Mouse (Mus musculus): ENCODE measurements around the gene Trim31. TPM values are rescaled to one million over a fixed set of nuclear protein-coding genes. Genes with fewer than 3 reads are reported as not detected.
"Not testable (repeated sequence)": the region's sequence is repeated elsewhere in the genome, so short reads cannot be mapped to it uniquely, and the experiment has no call there.

Gene Trim31
- polyA plus RNA-seq, 1 experiment from 2014 or later, result not detected

DNA sequence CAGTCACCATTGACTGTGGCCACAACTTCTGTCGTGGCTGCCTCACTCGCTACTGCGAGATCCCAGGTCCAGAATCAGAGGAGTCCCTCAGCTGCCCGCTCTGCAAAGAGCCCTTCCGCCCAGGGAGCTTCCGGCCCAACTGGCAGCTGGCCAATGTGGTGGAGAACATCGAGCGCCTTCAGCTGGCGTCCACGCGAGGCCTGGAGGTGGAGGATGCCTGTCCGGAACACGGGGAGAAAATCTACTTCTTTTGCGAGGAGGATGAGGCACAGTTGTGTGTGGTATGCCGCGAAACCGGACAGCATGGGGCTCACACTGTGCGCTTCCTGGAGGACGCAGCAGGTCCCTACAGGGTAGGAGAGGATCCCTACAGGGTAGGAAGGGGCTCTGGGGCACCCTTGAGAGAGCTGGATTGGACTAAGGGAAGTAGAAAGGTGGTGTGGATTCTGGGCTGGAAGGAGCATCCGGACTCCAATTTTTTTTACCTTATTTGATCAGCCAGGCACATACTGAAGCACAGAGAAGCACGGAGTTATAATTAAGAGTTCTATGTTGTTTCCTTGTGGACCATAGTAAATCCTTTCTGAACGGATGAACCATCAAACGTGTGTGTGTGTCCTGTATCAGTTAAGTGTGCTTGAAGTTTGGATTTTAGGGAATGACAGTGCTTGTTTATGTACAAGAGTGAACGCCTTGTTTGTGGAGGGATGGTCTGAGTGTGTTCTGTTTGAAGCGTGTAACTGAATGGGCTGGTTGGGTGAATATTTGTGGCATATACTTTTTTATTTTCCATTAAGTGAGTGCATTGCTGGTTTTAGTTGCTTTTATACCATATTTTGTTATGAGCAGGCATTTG lies 27.7 kb upstream of the Trim31 start:
- H3K27me3 ChIP-seq (replicated peaks), result peaks cover 9% of the 10 kb centered on the region; the same call in 1 of the 2 replicates
- no peaks in the 10 kb centered on the region for H3K4me1 ChIP-seq
- no peak overlapping the region for H3K27ac ChIP-seq
- no peak overlapping the region for H3K4me2 ChIP-seq (replicated peaks)
- 81% methylated on average over 25 of the region's 25 CpGs for WGBS
- no peaks in the 10 kb centered on the region for H3K9me3 ChIP-seq
- ATAC-seq (ENCODE audit: low FRiP score, low read depth), result no peak
- H3K9ac ChIP-seq, result no peak overlapping the region
- H3K4me3 ChIP-seq, result no peak overlapping the region
- H3K36me3 ChIP-seq, result no peaks in the 10 kb centered on the region

DNA sequence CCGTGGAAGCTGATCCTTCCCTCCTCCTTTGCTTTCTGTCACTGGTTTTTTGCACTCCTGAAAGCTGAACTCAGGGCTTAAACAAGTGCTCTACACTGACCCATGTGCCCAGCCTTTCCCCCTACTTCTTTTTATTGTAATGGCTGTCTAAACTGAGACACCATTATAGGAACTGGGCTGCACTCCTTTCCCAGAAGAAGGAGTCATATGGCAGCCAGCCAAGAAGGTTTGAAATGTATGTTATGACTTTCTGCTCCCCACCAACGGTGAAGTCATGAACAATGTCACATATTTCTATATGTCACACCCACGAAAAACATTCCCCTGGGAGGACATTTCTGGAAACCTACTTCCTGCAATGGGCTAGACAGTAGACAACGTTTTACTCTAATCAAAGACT lies 23.3 kb upstream of the Trim31 start:
- Histone ChIP-seq H3K4me1 (no peaks in the 10 kb centered on the region), H3K9ac (no peak overlapping the region), H3K4me2 (replicated peaks) (no peak overlapping the region), H3K36me3 (no peaks in the 10 kb centered on the region), H3K27me3 (replicated peaks) (no peaks in the 10 kb centered on the region), H3K4me3 (no peak overlapping the region), H3K9me3 (no peaks in the 10 kb centered on the region), H3K27ac (no peak overlapping the region)
- ATAC-seq (ENCODE audit: low FRiP score, low read depth), result no peak
- 68% methylated on average over 4 of the region's 4 CpGs for WGBS

DNA sequence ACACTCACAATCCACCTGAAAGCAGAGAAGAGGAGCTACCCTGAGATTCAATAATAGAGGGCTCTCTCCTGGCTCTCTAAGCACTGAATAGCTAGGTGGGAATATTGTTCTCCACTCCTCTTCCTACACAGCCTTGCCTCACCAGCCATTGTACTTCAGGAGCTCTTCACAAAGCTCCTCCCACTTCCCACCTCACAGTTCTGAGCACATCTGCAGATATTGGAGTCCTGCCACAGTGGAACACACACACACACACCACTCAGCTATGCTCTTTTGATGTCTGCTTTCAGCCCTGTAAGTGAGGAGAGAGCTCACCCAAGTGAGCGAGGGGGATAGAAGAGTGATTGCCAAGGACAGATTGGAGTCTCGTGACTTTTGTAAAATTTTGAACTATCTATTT lies 14.6 kb upstream of the Trim31 start:
- H3K36me3 ChIP-seq, result no peaks in the 10 kb centered on the region
- 87% methylated on average over 2 of the region's 2 CpGs for WGBS
- H3K4me3 ChIP-seq, result no peak overlapping the region
- no peaks in the 10 kb centered on the region for H3K4me1 ChIP-seq
- ATAC-seq (ENCODE audit: low FRiP score, low read depth), result no peak
- no peak overlapping the region for H3K4me2 ChIP-seq (replicated peaks)
- H3K9me3 ChIP-seq, result no peaks in the 10 kb centered on the region
- H3K9ac ChIP-seq, result no peak overlapping the region
- no peak overlapping the region for H3K27ac ChIP-seq
- no peaks in the 10 kb centered on the region for H3K27me3 ChIP-seq (replicated peaks)

DNA sequence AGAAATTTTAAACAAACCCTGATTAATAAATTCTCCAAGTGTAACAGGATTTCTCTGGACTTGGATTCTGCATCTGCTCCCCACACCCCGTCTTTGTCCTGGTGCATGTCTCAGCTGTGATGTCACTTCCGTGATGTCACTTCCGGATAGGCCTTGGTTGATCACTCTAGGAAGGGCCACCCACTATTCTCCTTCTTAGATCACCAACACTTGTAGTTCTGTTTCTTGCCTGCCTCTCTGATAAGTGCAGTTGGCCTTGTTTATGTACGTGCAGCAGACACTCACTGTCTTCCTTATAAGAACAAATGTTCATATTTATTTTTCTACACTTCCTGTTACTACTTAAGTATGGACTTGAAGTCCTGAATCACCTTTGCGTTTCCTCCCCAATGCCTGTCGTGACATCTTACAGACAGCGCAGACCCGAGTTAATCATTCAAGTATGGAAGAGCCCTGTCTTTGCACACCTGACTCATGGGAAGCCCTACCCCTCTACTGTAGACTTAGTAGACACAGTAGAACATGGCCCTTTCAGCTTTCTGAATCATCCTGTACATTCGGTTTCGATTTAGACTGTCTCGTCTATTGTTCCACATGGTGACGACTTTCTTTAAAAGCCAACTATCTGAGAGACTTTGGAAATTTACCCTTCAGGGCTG lies 12.7 kb upstream of the Trim31 start:
- Histone ChIP-seq H3K36me3 (no peaks in the 10 kb centered on the region), H3K4me2 (replicated peaks) (no peak overlapping the region), H3K4me3 (no peak overlapping the region), H3K27me3 (replicated peaks) (no peaks in the 10 kb centered on the region), H3K27ac (no peak overlapping the region), H3K9ac (no peak overlapping the region), H3K9me3 (no peaks in the 10 kb centered on the region), H3K4me1 (no peaks in the 10 kb centered on the region)
- no peak for ATAC-seq (ENCODE audit: low FRiP score, low read depth)
- 92% methylated on average over 12 of the region's 12 CpGs for WGBS

DNA sequence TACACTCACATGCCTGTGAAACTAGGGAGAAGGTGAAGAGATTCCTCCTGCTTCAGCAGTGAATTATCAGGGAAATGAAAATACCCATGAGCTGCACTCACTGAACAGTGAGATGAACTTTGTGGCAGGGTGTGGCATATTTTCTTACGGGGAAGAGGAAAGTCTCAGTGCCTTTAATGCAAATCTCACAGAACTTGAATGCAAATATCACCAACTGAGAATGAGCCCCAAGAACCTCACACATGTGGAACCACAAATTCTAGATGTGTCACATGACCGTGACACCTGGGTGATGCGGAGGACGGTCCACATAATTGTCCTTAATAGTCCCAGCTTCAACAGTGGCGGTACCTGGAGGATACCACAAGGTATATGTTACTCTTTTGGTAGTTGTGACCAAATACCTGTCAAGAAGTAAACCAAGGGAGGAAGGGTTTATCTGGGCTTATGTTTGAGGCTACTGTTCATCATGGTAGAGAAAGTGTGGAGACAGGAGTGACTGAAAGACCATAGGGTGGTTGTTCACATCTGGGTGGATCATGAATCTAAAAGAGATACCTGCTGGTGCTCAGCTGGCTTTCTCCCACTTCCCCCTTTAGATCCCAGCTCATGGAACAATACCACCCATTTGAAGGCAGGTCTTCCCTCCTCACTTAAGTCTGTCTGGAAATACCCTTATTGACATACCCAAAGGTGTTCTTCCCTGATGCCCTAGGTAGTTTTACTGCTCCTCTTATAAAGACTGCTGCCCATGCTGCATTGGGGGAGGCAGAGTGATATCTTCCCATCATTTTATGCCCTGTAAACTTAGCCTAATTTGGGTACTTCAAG lies 7.6 kb upstream of the Trim31 start, which contains the start of gene Trim40:
Gene Trim40 (minus strand): TSS at position 51 of the 831 bp plus-strand sequence.
- Histone ChIP-seq H3K4me3 (no peak within 1 kb of the TSS), H3K4me2 (replicated peaks) (no peak within 1 kb of the TSS), H3K9me3 (no peaks in the 10 kb centered on the region), H3K4me1 (no peaks in the 10 kb centered on the region), H3K36me3 (no peaks in the 10 kb centered on the region), H3K9ac (no peak within 1 kb of the TSS), H3K27ac (no peak within 1 kb of the TSS), H3K27me3 (replicated peaks) (no peaks in the 10 kb centered on the region)
- 91% methylated on average over 5 of the region's 5 CpGs for WGBS
- ATAC-seq (ENCODE audit: low FRiP score, low read depth), result no peak

DNA sequence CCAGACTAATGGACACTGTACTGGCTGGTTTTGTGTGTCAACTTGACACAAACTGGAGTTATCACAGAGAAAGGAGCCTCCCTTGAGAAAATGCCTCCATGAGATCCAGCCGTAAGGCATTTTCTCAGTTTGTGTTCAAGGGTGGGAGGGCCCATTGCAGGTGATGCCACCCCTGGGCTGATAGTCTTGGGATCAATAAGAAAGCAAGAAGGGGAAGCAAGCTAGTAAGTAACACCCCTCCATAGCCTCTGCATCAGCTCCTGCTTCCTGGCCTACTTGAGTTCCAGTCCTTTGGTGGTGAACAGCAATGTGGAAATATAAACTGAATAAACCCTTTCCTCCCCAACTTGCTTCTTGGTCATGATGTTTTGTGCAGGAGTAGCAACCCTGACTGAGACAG lies 6.4 kb upstream of the Trim31 start:
- not testable (repeated sequence) for H3K9me3 ChIP-seq; H3K4me1 ChIP-seq; ATAC-seq (ENCODE audit: low FRiP score, low read depth); H3K4me2 ChIP-seq (replicated peaks); H3K27me3 ChIP-seq (replicated peaks); H3K9ac ChIP-seq; H3K4me3 ChIP-seq; H3K27ac ChIP-seq; H3K36me3 ChIP-seq
- 93% methylated on average over 1 of the region's 1 CpGs for WGBS

DNA sequence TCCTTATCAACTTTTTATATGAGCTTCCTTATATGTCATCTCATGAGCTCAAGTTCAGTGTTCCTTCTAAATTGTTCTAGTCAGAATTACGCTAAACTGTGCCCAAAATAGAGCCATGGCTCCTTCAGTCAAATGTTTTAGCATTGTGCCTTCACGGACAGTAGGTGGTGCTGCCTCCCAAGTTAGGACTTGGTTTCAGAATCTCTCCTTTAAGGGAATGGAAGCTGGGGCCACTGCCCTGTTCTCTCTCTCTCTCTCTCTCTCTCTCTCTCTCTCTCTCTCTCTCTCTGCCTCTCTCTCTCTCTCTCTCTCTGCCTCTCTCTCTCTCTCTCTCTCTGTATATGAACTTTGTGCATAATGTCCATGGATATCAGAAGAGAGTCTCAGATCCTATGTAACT lies 5.6 kb upstream of the Trim31 start:
- Histone ChIP-seq H3K27me3 (replicated peaks) (no peaks in the 10 kb centered on the region), H3K9ac (no peak overlapping the region), H3K9me3 (no peaks in the 10 kb centered on the region), H3K36me3 (no peaks in the 10 kb centered on the region), H3K4me3 (no peak overlapping the region), H3K4me1 (no peaks in the 10 kb centered on the region), H3K27ac (no peak overlapping the region), H3K4me2 (replicated peaks) (no peak overlapping the region)
- ATAC-seq (ENCODE audit: low FRiP score, low read depth), result no peak
- 15% methylated on average over 2 of the region's 2 CpGs for WGBS

DNA sequence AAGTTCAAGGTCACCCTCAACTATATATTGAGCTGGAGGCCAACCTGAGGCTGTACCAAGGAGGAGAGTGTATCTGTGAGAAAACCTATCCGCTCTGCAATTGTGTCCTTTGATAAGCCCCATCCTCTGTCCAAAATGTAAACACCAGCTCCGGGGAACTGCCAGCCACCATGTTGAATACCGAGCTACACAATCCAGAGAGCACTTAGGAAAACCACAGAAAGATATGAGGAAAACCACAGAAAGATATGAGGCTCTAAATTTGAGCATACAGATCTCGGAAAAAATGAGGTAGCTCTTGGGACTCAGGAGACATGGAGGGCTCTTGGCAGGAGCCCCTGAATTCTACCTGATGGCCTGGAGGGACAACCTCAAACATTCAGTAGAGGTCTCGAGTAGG lies 4.5 kb upstream of the Trim31 start:
- no peak overlapping the region for H3K4me3 ChIP-seq
- 85% methylated on average over 5 of the region's 5 CpGs for WGBS
- ATAC-seq (ENCODE audit: low FRiP score, low read depth), result no peak
- no peak overlapping the region for H3K9ac ChIP-seq
- H3K36me3 ChIP-seq, result no peaks in the 10 kb centered on the region
- H3K4me1 ChIP-seq, result no peaks in the 10 kb centered on the region
- no peak overlapping the region for H3K27ac ChIP-seq
- H3K9me3 ChIP-seq, result no peaks in the 10 kb centered on the region
- H3K27me3 ChIP-seq (replicated peaks), result no peaks in the 10 kb centered on the region
- H3K4me2 ChIP-seq (replicated peaks), result no peak overlapping the region

DNA sequence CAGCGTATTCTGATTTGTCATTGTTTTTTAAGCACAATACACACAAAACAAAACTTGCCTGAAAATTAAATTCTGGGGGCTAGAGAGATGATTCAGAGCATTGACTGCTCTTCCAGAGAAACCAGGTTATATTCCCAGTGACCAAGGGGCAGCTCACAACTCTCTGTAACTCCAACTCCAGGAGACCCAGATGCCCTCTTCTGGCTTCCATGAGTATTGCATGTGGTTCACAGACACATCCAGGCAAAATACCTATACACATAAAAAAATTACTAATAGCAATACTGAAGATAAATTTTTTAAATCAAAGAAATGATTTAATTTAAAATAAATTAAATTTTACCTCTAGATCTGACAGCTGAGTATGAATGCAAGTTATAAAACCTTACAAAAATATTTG lies 1.3 kb upstream of the Trim31 start:
- no peak for ATAC-seq (ENCODE audit: low FRiP score, low read depth)
- H3K9me3 ChIP-seq, result no peaks in the 10 kb centered on the region
- 94% methylated on average over 1 of the region's 1 CpGs for WGBS
- H3K4me1 ChIP-seq, result no peaks in the 10 kb centered on the region
- H3K9ac ChIP-seq, result no peak overlapping the region
- no peak overlapping the region for H3K27ac ChIP-seq
- H3K4me3 ChIP-seq, result no peak overlapping the region
- H3K36me3 ChIP-seq, result no peaks in the 10 kb centered on the region
- H3K4me2 ChIP-seq (replicated peaks), result no peak overlapping the region
- H3K27me3 ChIP-seq (replicated peaks), result no peaks in the 10 kb centered on the region

DNA sequence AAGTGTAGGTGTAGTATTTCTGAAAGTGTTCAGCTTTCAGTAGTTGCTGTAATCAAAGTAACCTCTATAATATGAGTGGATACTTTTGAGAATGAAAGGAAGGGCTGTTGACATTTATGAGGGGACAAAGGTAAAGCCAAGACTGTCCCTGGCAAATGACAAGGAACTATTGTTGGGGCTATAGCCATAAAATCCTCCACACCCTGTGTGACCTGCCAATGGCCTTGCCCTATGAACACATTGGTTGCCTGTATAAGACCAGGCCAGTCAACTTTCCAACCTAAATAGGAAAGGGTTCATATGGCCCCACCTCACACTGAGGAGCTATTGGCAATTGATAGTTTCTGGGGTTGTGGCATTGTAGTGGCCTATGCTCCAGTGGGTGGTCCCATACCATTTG lies 853 bp upstream of the Trim31 start:
- no peak overlapping the region for H3K27ac ChIP-seq
- H3K4me1 ChIP-seq, result no peaks in the 10 kb centered on the region
- H3K36me3 ChIP-seq, result no peaks in the 10 kb centered on the region
- ATAC-seq (ENCODE audit: low FRiP score, low read depth), result no peak
- no peaks in the 10 kb centered on the region for H3K9me3 ChIP-seq
- H3K4me3 ChIP-seq, result no peak overlapping the region
- H3K4me2 ChIP-seq (replicated peaks), result no peak overlapping the region
- no peaks in the 10 kb centered on the region for H3K27me3 ChIP-seq (replicated peaks)
- no peak overlapping the region for H3K9ac ChIP-seq

DNA sequence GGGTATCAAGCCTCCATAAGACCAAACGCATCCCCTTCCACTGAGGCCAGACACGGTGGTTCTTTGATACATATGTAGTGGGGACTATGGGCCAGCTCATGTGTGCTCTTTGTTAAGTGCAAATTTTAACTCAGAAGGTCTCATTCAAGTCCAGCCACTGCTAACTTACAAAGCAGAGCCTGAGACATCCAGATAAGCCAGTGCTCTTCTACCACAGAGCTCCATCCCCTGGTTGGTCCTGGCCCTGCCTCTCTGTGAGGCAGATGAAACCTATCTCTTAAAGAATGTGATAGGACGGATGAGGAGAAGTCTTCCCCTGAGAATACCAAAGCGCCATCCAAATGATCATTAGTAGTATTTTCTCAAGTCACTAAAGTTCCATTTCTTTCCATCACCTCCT lies 1.5 kb downstream of the Trim31 start:
- Histone ChIP-seq H3K9me3 (no peaks in the 10 kb centered on the region), H3K36me3 (no peaks in the 10 kb centered on the region), H3K4me2 (replicated peaks) (no peak overlapping the region), H3K27me3 (replicated peaks) (no peaks in the 10 kb centered on the region), H3K27ac (no peak overlapping the region), H3K4me3 (no peak overlapping the region), H3K4me1 (no peaks in the 10 kb centered on the region), H3K9ac (no peak overlapping the region)
- 88% methylated on average over 4 of the region's 4 CpGs for WGBS
- ATAC-seq (ENCODE audit: low FRiP score, low read depth), result no peak

DNA sequence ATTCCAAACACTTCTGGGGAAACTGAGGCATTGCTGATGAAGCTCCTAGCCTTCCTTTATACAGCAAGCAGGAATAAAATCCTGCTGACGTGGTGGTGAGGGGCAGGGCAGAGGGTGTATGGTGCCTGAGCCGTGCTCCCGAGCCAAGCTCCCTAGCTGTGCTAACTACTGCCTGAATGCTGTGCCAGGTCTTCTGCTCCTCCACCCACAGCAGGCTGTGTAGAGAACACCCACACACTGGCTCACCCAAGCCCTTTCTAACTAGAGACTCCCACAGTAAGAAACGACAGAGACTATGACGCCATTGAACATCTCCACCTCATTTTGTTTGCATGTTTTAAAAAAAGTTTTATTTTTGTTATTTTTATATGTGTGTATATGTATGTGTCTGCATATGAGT lies 2.1 kb downstream of the Trim31 start:
- H3K4me3 ChIP-seq, result no peak overlapping the region
- 89% methylated on average over 5 of the region's 5 CpGs for WGBS
- H3K4me1 ChIP-seq, result no peaks in the 10 kb centered on the region
- H3K36me3 ChIP-seq, result no peaks in the 10 kb centered on the region
- no peak overlapping the region for H3K4me2 ChIP-seq (replicated peaks)
- H3K27me3 ChIP-seq (replicated peaks), result no peaks in the 10 kb centered on the region
- H3K9me3 ChIP-seq, result no peaks in the 10 kb centered on the region
- H3K27ac ChIP-seq, result no peak overlapping the region
- no peak for ATAC-seq (ENCODE audit: low FRiP score, low read depth)
- H3K9ac ChIP-seq, result no peak overlapping the region
